In genomic region chr10:117681999-117682857, GRCm38 (mm10) we compare ENCODE assay signal across 9 mouse cellular contexts. TPM values are rescaled to one million over a fixed set of nuclear protein-coding genes. Genes with fewer than 3 reads are reported as not detected.
DNase-seq lines count a peak whose midpoint lies in the region; ATAC-seq lines count a peak whose summit lies in the region.
"Had no signal": no experiment of that assay in that cellular context is flagged by ENCODE, and none has a peak within 500 bp of the region (broad histone marks: within the 10 kb centered on the region; RNA-seq: fewer than 3 reads in every experiment).

No protein-coding gene starts in this region.

- peak; percentile 14 for DNase-seq in cerebellum, adult 11 months
- DNase-seq in cerebellum, adult 8-10 months, result no peak
- DNase-seq in liver, result peak; percentile 48
- peak; percentile 96 for DNase-seq in adipocyte (ENCODE audit: low spot score)
- DNase-seq in forelimb bud, embryonic 11.5 days (ENCODE audit: low read depth, low spot score), result peak; percentile 48
- DNase-seq in lung, postnatal 25 days (ENCODE audit: low spot score), result peak; percentile 30
- no peak for DNase-seq in frontal cortex, postnatal 14 days (ENCODE audit: low spot score in 2 of 2)

- H3K36me3 ChIP-seq in liver, embryonic 12.5 days, result peaks cover 8% of the 10 kb centered on the region
- H3K36me3 ChIP-seq: heart, embryonic 13.5 days had no signal

- no peaks in the 10 kb centered on the region for H3K9me3 ChIP-seq in liver, embryonic 12.5 days (replicated peaks)
- H3K9me3 ChIP-seq: heart, embryonic 13.5 days had no signal

- H3K4me2 ChIP-seq in liver, embryonic 12.5 days, result no peak overlapping the region
- H3K4me2 ChIP-seq: heart, embryonic 13.5 days had no signal

- no peaks in the 10 kb centered on the region for H3K27me3 ChIP-seq in liver, embryonic 12.5 days (replicated peaks)

- WGBS in liver, embryonic 12.5 days (ENCODE audit: insufficient replicate concordance), result 52% methylated on average over 14 of the region's 14 CpGs

- no peak for ATAC-seq in liver, embryonic 12.5 days

- no peak overlapping the region for H3K27ac ChIP-seq in liver, embryonic 12.5 days
- H3K27ac ChIP-seq: heart, embryonic 13.5 days had no signal

- no peak overlapping the region for H3K4me3 ChIP-seq in liver, embryonic 12.5 days
- H3K4me3 ChIP-seq: heart, embryonic 13.5 days had no signal

- H3K4me1 ChIP-seq in liver, embryonic 12.5 days, result peaks cover 19% of the 10 kb centered on the region
- H3K4me1 ChIP-seq: heart, embryonic 13.5 days had no signal

- H3K9ac ChIP-seq in liver, embryonic 12.5 days, result no peak overlapping the region
- H3K9ac ChIP-seq: heart, embryonic 13.5 days had no signal

RNA-seq across cellular contexts. Expression of gene Mdm2, which starts 28.3 kb away (rescaled TPM):
- 35.6 and 36.9 TPM in 2 replicates for polyA plus RNA-seq in liver, embryonic 12.5 days (2016; fragmentation: Nextera tagmentation; extraction: Ambion mirVana)

RNA-seq across cellular contexts. Expression of gene Cpm, which starts 52.9 kb away (rescaled TPM):
- 29.8 and 30.7 TPM in 2 replicates for polyA plus RNA-seq in liver, embryonic 12.5 days (2016; fragmentation: Nextera tagmentation; extraction: Ambion mirVana)

Comparison
In these comparisons a context has a peak if more than half of its experiments do, and no peak if none do; other contexts are left out.
1. DNase-seq: peak in cerebellum, adult 11 months (single experiment), liver (single experiment), adipocyte (single experiment), forelimb bud, embryonic 11.5 days (single experiment) and lung, postnatal 25 days (single experiment); none in cerebellum, adult 8-10 months (single experiment) and frontal cortex, postnatal 14 days (0 of 2).